Mouse (Mus musculus) naive thymus-derived CD4-positive, alpha-beta T cell, adult 2 months (primary cell): ENCODE data around the gene Zbtb24.
"Not testable (repeated sequence)": the region's sequence is repeated elsewhere in the genome, so short reads cannot be mapped to it uniquely, and the experiment has no call there.

Experiments used
- DNase-seq: peaks from one replicate; pipeline ENCODE4 v3.0.0-alpha.2; 2011; ENCODE audit warnings: low read depth

Gene Zbtb24

DNA sequence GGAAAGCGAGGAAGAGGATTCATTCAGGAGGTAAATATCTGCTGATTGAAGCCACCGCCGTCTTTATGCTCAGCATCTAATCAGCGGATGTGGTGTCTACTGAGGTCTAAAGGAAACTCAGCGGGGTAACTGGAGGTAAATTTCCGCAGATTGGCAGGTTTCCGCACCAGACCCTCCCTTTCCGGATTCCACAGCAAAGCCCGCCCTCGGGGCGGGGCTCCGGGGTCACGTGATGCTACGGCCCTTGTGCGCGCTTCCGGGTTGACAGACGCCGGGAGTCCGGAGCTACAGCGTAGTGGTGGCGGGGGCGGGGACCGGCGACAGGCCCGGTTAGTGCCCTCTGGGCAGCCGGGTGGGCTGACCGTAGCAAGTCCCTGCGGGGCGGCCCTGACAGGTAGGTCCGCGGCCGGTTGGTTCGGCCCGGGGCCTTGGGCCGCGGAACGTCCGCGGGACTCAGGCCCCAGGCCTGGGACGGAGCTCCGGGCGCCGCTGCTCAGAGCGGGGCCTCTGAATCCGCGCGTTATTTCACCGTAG, at the start of gene Zbtb24:
Gene Zbtb24 (plus strand): TSS at position 247 of the 534 bp plus-strand sequence.
- peak; percentile 99 for DNase-seq

DNA sequence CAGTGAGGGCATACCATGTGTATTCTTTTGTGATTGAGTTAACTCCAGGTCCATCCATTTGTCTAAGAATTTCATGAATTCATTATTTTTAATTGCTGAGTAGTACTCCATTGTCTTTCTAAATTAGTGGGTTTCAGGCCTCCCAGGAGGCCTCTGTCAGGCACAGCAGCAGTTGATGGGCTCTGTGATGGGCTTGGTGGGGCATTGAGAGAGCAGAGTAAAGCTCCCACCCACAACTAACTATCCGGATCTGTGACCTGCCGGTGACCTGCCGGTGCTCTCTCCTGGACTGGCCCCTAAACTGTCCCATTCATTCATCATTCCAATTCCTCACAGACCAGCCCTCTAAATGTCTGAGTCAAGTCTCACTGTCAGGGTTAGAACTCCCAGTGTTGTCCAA, 49.1 kb upstream of the Zbtb24 start:
- DNase-seq, result no peak

DNA sequence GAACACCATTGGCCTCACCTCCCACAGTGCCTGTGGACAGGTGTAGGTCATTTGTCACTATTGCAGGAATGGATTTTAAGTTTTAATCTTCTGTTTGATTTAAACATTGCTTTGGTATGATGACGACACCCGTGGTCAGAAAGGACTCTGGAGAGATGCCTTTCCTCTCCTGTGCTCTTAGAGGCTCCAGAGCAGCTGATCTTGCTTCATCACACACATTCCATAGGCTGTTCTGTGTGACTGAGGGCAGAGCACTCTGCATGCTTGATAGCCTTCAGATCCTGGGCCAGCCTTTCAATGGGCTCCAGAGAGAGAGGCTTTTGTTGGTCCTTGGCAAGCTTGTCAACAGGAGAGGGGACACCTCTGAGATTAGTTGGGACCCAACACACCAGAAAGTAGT, 46.8 kb upstream of the Zbtb24 start:
- DNase-seq, result no peak

DNA sequence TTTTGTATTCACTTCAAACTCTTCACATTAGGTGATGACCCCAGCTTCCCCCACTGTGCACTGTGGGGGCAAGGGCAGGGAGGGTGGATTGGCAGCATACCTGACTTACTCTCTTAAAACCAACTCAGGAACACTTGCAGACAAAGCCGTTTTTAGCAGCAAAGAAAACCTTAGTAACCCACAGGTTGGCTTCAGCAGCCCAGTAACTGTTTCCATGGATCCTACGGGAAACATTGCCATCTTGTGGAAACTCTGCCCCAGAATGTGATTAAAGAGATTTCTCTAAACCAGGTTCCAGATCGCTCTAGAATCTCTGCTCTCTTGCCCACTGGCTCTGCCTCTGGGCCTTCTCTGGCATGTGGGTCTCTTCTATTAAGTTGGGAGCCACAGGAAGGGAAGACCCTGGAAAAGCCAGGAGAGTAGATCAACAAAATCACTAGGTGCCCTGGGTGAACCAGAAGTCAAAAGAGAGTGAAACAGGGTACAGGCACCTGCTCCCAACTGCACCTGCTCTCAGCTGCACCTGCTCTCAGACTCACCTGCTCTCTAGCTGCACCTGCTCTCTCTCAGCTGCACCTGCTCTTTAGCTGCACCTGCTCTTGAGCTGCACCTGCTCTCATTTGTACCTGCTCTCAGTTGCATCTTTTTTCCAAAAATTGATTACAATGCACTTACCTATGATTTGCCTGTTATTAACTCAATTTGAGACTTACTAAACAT, 46.1 kb upstream of the Zbtb24 start:
- no peak for DNase-seq

DNA sequence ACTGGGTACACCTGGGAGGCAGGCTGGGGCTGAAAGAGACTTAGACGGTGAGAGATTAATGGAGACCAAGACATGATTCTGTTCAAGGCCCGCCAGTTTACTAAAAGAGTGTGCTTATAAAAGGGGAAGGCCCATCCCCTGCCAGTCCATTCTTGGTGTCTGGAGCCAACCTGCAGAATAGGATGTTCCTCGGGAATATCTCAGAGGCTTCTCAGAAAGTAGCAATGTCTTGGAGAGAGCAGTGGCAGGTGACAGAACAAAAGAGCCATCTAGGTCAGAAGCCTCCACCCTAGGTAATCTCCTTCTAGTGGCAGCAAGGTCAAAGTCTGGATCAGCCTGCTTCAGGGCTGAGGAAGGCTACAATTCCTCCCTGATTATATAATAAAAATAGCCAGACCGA, 40.0 kb upstream of the Zbtb24 start:
- not testable (repeated sequence) for DNase-seq

DNA sequence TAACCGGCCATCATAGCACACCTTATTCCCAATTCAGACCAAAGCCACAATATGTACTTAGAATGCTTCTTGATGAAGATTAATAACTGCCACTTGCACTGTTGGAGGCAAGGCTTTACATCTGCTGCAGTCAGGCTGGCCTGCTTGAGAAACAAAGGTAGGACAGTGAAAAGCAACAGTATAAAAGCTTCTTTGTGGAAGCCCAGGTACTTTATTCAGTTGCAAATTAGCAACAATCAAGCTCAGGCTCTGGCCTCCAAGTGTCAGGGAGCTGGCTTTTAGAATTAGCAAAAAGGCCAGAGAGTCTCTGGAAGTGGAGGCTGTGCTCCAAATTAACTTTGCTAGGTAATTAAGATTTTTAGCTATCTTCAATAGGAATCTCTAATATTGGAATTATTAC, 39.4 kb upstream of the Zbtb24 start:
- not testable (repeated sequence) for DNase-seq

DNA sequence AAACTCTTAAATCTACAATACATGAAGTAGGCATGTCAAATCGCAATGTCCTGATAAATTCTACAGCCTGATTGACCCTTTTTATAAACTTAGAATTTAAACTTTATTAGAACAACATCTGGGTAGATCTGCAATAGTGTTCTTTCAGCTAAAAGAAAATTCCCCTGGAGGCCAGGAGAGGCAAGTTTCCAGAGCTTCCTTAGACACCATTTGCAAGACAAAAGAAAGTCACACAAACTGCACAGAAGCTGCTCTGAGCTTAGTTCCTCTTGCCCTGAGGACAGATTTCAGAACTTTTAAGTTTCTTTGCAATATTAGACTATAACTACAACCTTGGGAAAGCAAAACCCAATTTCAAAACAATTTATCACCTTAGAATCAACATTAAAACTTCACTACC, 36.7 kb upstream of the Zbtb24 start:
- DNase-seq, result not testable (repeated sequence)

DNA sequence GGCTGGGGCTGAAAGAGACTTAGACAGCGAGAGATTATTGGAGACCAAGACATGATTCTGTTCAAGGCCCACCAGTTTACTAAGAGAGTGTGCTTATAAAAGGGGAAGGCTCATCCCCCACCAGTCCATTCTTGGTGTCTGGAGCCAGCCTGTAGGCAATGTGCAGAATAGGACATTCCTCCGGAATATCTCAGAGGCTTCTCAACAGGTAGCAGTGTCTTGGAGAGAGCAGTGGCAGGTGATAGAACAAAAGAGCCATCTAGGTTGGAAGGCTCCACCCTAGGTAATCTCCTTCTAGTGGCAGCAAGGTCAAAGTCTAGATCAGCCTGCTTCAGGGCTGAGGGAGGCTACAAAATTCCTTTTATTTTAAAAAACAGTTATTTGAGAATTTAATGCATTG, 34.8 kb upstream of the Zbtb24 start:
- not testable (repeated sequence) for DNase-seq

DNA sequence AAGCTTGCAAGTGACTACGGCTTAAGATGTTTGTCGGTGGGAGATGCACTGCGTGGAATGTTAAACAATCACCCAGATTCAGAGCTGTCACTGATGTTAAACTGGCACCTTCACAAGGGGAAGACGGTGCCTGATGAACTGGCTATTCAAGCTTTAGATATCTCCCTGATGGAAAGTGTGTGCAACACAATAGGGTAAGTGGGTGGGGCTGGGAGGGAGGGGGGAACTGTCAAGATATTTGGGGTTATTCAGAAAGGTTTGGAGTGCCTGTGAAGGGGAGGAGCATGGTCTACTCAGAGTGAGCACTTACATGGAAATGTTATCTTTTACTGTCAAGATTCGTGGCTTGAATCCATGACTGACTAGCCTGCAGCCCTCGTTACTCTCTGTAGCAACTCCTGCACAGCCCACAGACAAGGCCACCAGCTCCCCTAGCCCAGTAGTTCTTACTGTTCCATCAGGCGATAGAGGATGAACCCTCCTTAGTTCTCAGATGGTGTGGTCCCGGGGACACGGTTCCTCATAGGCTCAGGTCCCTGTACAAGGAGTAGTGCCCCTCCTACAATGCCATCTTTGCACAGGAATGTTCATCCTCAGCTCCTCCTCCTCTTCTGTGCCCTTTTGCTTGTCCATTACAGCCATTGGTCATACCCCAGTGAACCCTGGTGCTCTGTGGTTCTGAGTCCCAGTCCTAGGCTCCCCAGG, 29.5 kb upstream of the Zbtb24 start:
- no peak for DNase-seq

DNA sequence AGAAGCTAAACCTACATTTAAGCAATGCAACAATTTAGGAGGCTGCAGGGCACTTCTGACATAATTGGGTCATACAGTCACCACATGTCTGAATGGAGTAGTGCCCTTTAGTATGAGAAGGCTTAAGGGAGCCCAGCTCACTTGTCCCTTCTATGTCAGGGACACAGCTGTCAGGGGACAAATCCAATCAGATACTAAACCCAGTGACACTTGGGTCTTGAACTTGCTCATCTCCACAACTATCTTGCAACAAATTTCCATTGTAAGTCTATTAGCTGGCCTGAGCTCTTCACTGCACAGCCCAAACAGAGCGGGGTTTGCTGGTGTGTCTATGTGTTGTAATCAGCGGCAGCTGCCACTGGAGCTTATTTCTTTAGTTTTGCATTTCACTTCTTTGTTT, 26.5 kb upstream of the Zbtb24 start:
- DNase-seq, result no peak

DNA sequence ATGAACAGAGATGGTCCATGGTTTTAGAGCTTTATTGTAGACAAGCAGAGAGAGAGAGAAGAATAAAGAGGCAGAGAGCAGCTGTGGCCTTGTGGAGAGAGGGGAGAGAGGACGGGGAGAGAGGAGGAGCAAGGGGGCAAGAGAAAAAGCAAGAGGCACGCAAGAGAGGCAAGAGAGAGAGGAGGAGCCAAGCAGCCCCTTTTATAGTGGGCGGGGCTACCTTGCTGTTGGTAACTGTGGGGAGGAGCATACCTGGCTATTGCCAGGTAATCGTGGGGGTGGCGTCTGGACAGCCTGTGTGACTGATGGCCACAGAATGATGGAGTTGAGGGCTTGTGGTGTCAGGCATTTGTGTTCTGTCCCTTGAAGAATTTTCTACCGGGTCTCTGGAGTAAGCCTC, 23.8 kb upstream of the Zbtb24 start:
- no peak for DNase-seq

DNA sequence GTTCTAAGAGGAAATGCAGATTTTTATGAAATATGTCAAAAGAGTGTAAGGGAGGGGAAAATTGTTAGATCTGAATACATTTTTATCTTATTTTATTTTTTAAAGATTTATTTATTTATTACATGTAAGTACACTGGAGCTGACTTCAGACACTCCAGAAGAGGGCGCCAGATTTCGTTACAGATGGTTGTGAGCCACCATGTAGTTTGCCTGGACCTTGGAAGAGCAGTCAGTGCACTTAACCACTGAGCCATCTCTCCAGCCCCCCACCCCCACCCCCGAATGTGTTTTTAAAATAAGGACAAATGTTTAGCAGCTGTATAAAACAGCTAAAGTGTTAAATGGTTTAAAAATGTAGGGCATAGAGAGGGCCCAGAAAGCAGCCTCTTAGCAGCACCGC, 15.6 kb upstream of the Zbtb24 start:
- peak; percentile 55 for DNase-seq

DNA sequence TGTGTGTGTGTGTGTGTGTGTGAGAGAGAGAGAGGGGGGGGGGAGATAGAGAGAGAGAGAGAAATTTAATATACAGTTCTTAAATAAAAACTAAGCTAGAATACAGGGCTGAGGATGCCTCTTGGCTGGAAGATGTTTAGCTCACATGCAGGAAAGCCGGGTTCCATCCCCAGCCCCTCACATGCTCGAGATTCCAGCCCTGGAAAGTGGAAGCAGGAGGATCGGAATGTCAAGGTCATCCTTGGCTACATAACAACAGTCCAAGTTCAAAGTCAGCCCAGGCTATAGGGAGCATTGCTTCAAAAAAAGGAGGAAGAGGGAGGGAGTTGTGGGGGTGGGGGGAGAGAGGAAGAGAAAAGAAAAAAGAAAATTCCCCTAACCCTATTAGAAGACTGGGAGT, 15.0 kb upstream of the Zbtb24 start:
- DNase-seq, result no peak

DNA sequence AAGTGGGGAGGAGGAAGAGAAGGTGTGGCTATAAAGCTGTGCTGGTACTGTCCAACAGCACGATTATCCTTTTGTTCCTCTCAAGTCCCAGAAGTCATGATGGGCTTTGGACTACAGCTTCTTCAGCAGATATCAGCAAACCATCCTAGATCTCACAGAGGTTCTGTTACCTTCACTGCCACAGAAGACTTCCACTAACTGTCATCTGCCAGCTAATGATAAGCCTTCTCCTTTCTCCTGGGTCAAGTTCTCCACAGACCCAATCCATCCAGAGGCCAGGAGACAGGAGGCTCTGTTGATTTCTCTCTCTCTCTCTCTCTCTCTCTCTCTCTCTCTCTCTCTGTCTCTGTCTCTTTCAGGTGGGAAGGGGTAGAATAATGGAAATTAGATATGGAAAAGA, 2.0 kb upstream of the Zbtb24 start:
- no peak for DNase-seq

DNA sequence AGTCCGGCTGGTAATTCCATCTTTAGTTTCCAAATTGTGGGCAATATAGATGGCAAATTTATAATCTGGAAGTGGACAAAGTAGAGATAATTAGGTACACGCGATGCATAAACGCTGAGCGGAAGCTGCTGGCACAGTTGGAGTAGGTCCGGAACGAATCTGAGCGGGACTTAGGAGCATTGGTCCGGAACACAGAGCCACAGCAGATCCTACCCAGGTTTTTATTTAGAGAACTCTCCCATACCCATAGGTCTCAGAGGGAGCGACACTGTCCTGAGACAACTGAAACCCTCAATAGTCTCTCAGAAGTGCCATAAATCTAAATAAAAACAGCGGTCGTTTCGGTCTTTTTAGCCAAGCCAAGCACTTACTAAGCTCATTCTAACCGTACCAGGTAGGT, 499 bp upstream of the Zbtb24 start:
- no peak for DNase-seq

DNA sequence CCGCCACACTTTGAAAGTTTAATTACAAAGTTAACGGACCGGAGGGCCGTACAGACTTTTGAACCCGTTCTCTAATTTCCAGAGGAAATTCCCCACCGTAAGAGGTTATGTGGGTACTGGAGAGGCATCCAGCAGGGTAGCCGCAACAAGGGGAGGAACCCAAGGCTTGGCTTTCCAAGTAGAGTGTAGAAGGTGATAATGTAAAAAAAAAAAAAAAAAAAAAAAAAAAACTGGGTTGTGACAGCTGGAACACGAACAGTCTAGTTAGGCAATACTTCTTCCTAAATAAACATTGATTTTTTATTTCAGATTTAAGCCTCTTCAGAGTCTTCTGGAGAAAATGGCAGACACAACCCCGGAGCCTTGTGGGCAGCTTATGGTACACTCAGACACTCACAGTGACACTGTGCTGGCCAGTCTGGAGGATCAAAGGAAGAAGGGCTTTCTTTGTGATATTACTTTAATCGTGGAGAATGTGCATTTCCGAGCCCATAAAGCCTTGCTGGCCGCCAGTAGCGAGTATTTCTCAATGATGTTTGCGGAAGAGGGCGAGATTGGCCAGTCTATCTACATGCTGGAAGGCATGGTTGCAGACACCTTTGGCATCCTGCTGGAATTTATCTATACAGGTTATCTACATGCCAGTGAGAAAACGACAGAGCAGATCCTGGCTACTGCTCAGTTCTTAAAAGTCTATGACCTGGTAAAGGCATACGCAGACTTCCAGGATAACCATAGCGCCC, 768 bp downstream of the Zbtb24 start:
- peak; percentile 18 for DNase-seq

DNA sequence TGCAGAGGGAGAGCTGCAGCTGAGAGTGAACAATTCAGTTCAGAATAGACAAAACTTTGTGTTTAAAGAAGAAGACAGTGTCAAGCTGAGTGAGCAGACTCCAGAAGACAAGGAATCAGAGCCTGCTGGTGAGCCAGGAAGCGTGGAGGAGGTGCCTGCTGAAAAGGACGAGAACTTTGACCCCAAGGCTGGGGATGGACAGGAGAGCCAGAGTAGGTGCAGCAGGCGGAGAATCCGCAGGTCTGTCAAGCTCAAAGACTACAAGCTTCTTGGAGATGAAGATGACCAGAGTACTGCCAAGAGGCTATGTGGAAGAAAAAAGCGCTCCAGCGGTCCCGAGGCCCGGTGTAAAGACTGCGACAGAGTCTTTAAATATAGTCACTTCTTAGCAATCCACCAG, 1.5 kb downstream of the Zbtb24 start:
- DNase-seq, result no peak

DNA sequence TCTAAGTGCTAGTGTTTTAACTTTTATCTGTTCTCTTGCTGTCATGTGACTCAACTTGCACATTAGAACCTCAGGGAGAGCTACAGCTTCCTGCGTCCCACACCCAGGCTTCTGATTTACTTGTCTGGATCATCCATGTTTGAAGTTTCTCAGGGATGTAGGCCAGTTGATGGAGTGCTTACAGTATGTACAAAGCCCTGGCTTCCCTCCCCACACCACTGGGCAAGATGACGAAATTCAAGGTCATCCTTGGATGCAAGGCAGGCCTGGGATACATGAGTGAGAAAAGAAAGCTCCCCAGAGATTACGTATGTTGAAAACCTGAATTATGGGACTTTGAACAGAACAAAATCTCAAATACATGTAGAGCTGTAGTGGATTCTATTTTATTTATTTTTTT, 2.6 kb downstream of the Zbtb24 start:
- no peak for DNase-seq

DNA sequence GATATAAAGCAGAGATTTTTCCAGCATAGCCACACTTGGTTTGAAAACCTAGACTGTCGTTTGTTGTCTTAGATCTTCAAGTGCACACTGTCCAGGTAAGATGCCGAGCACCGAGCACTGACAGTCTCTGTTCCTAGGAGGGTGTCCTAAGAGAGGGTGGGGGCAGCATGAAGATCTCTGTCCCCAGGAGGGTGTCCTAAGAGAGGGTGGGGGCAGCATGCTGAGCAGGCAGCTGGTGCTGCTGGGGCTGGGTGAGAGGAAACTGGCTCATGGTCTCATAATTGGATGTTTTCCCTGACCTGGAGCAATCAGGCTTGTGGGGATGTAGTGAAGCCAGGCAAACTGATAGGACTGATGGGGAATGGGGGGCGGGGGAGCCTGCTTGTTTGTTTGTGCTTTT, 9.8 kb downstream of the Zbtb24 start:
- no peak for DNase-seq

DNA sequence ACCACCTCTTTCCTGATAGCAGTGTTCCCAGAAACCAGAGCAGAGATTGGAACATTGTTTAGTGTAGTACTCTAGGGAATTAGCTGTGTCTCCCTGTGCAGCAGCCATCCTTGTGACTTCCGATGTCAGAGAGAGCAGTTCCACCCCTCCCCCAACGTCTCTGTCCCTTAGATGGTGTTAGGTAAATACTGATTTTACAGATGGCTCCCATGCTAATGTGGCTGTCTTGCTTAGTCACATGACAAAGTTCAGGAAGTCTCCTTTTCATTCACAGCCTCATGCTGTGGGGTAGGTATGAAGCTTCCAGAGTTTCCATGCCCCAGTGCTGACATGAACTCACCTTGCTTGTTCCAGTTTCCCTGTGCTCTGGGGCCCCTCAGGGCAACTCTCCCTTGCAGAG, 10.3 kb downstream of the Zbtb24 start:
- no peak for DNase-seq

DNA sequence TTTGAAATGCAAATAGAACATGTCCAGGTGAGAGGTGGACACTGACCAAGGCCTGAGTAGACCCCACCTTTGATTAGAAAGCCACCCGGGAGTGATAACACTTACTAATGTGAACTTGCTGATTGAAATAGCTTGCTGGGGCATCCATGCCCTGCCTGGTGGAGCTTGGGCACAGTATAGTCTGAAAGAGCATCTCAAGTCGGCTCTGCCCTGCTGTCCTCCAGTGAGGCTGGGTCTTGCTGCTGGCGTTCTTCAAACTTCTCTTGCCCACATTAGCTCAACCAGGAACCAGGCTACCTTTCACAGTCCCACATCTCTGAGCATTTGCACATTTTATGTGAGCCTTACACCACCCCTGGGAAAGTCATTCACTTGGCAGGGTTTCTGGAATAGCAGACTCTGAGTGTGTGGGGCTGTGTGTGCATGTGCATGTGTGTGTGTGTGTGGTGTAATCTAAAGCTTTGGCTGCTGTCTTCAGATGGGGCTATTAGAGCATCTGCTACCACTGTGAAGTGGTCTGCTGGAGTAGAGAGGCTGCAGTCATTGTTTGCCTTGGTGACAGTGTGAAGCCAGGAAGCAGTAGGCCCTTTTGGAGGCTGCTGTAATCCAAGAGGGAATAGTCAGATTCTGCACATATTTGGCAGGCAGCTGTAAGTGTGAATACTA, 11.0 kb downstream of the Zbtb24 start:
- no peak for DNase-seq

DNA sequence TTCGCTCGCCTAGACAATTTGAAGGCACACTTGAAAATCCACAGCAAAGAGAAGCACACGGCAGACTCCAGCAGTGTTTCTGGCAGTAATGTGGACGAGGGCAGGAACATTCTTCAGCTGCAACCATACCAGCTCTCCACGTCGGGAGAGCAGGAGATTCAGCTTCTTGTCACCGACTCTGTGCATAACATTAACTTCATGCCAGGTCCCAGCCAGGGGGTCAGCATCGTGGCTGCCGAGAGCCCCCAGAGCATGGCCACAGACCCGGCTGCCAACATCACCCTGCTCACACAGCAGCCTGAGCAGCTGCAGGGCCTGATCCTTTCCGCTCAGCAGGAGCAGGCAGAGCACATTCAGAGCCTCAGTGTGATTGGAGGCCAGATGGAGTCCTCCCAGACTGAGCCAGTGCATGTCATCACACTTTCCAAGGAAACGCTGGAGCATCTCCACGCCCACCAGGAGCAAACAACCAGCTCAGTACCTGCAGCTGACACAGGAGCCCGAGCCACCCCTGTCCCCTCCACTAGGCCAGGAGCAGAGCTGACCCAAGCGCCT, 14.3 kb downstream of the Zbtb24 start:
- DNase-seq, result no peak
